Mouse (Mus musculus) kidney, embryonic 16.5 days (tissue): ENCODE measurements at regions not wholly inside any gene's neighbourhood (a gene's known extent, or its start where the extent isn't known, plus 50 kb on each side); places are given as distances from the start of the nearest gene placed in this dataset.

Source experiments
- ATAC-seq: fragments of 200-750 bp; cut with Nextera tagmentation; 2 replicates; pipeline ENCODE4 v1.8.0; 2017; ENCODE audit warnings: moderate TSS enrichment; ENCODE audit not compliant: low FRiP score, low TSS enrichment
- H3K27ac ChIP-seq: fragments of 300-500 bp; sonication (generic); 2 replicates; pipeline ENCODE4 v1.5.1; 2014; ENCODE audit warnings: low read length
- H3K27me3 ChIP-seq: fragments of 300-500 bp; sonication (generic); 2 replicates; pipeline ENCODE4 v1.6.1; 2014; ENCODE audit warnings: low read length, control low read depth, mixed read lengths; ENCODE audit not compliant: insufficient read depth
- H3K36me3 ChIP-seq: fragments of 300-500 bp; sonication (generic); 2 replicates; pipeline ENCODE4 v1.6.1; 2014; ENCODE audit warnings: low read length, control low read depth, mixed read lengths; ENCODE audit not compliant: insufficient read depth
- H3K4me1 ChIP-seq: fragments of 300-500 bp; sonication (generic); 2 replicates; pipeline ENCODE4 v1.6.1; 2014; ENCODE audit warnings: low read length, control low read depth, mixed read lengths; ENCODE audit not compliant: insufficient read depth
- H3K4me2 ChIP-seq: fragments of 300-500 bp; sonication (generic); replicated peaks from 2 replicates; pipeline ENCODE4 v1.6.1; 2014; ENCODE audit warnings: low read depth, low read length
- H3K4me3 ChIP-seq: fragments of 300-500 bp; sonication (generic); 2 replicates; pipeline ENCODE4 v1.5.1; 2014; ENCODE audit warnings: mild to moderate bottlenecking, low read length
- H3K9ac ChIP-seq: fragments of 300-500 bp; sonication (generic); replicated peaks from 2 replicates; pipeline ENCODE4 v1.6.1; 2014; ENCODE audit warnings: low read length
- H3K9me3 ChIP-seq: fragments of 300-500 bp; sonication (generic); 2 replicates; pipeline ENCODE4 v1.6.1; 2016; ENCODE audit warnings: low read length, control low read depth
- WGBS: fragments of 180-500 bp; shearing (Covaris S2); extraction: QIAGEN DNeasy Blood & Tissue Kit; methylation state at CpG from one replicate; pipeline ENCODE4 v1.1.7; 2014; 5-methylcytosine and 5-hydroxymethylcytosine counted together

DNA sequence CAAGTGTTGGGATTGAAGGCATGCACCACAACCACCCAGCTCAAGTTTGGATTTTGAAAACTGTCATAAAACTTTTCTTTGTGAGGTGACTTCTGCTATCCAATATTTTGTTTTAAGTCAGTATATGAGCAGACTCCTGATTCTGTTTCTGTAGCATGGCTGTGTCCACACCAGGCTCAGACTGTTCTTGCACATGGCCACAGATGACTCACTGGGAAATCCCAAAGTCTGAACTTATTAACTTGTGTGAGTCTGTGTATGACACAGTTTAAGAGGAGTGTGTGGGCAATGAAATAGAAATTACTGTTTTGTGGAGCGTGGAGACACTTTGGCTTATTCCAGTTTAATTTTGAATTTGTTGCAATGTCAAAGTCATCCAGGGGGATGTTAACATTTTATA lies 179.3 kb upstream of the Sphkap start:
- no peak overlapping the region for H3K4me2 ChIP-seq
- H3K27me3 ChIP-seq = no peaks in the 10 kb centered on the region
- H3K27ac ChIP-seq = no peak overlapping the region
- H3K4me3 ChIP-seq = no peak overlapping the region
- no peaks in the 10 kb centered on the region for H3K9me3 ChIP-seq
- ATAC-seq = no peak
- no peak overlapping the region for H3K9ac ChIP-seq
- H3K36me3 ChIP-seq = no peaks in the 10 kb centered on the region
- WGBS = 74% methylated on average over 1 of the region's 1 CpGs
- H3K4me1 ChIP-seq = no peaks in the 10 kb centered on the region

DNA sequence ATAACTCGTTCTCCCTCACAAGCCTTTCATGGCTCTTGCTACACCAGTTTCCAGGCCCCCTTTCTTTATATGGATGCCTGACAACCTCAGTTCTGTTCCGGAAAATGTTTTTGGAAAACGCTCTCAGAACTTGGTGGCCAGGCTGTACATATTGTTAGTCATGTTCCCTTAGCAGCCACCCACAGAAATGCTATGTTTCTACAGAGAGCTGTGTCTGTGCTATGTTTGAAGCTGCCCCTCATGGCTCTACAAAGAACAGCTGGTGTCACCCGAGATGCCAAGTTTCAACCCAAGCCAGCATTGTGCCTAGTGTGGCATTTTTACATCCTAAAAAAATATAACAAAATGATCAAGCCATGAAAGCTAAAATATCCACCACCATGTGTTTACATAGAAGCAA lies 175.0 kb upstream of the Sphkap start:
- no peaks in the 10 kb centered on the region for H3K9me3 ChIP-seq
- ATAC-seq = no peak
- H3K27me3 ChIP-seq = no peaks in the 10 kb centered on the region
- WGBS = 89% methylated on average over 4 of the region's 4 CpGs
- no peaks in the 10 kb centered on the region for H3K36me3 ChIP-seq
- no peak overlapping the region for H3K4me2 ChIP-seq
- H3K9ac ChIP-seq = no peak overlapping the region
- no peak overlapping the region for H3K27ac ChIP-seq
- no peak overlapping the region for H3K4me3 ChIP-seq
- no peaks in the 10 kb centered on the region for H3K4me1 ChIP-seq

DNA sequence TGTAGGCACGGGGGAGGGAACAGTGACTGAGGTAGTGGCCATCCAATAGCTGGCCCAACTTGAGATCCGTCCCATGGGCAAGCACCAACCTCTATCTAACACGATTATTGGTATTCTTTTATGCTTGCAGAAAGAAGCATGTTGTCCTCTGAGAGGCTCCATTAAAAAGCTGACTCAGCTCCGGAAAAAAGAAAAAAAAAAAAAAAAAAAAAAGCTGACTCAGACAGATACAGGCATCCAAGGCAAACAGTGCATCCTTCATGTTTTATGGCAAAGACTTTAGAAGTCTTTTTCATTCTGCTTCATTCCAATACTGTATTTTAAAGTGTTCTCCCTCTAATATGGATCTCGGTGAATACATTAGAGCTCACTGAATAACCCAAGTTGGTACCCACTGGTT lies 162.0 kb upstream of the Sphkap start:
- Histone ChIP-seq H3K4me1 (no peaks in the 10 kb centered on the region), H3K9ac (no peak overlapping the region), H3K36me3 (no peaks in the 10 kb centered on the region), H3K4me2 (no peak overlapping the region), H3K4me3 (no peak overlapping the region), H3K27ac (no peak overlapping the region), H3K27me3 (no peaks in the 10 kb centered on the region), H3K9me3 (no peaks in the 10 kb centered on the region)
- WGBS = 87% methylated on average over 5 of the region's 5 CpGs
- no peak for ATAC-seq

DNA sequence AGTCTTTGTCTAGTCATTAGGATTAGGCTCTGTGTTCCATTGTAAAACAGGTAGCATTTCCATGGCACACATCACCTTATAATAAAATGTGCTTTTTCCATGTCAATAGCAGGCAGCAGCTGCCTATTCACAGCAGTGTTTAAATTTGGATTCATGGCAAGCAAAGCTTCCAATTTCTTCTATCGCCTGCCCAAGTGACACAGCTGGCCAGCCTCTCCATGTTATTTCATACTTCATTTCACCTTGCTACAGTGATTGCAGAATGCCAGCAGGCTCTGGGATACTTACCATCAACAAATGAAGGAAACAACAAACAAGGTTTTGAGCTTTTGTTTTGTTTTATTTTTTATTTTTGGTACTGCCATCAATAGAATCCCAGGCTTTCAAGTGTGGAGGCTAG lies 160.7 kb upstream of the Sphkap start:
- no peak overlapping the region for H3K4me2 ChIP-seq
- H3K9me3 ChIP-seq = no peaks in the 10 kb centered on the region
- no peaks in the 10 kb centered on the region for H3K27me3 ChIP-seq
- H3K4me1 ChIP-seq = no peaks in the 10 kb centered on the region
- no peak overlapping the region for H3K27ac ChIP-seq
- H3K9ac ChIP-seq = no peak overlapping the region
- H3K4me3 ChIP-seq = no peak overlapping the region
- WGBS = 94% methylated on average over 1 of the region's 1 CpGs
- H3K36me3 ChIP-seq = no peaks in the 10 kb centered on the region
- ATAC-seq = no peak

DNA sequence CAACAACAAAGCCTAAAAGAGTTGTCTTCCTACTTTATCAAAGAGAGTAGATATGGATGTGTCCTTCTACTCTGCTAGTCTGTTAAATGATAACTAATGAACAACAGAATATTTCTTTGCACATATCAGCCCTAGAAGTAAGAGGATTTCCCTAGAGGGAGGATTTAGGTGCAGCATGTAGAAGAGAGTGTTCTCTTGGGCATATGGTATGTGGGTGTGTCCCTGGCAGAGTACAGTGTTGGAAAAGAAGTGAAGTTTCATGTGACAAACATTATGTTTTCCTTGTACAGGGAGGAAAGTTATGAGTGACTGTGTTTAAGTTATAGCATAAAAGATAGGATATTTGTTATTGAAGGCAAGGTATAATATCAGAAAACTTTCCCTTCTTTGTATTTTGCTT lies 143.6 kb upstream of the Sphkap start:
- H3K27ac ChIP-seq = no peak overlapping the region
- H3K9ac ChIP-seq = no peak overlapping the region
- H3K27me3 ChIP-seq = no peaks in the 10 kb centered on the region
- no peak for ATAC-seq
- no peak overlapping the region for H3K4me2 ChIP-seq
- no peaks in the 10 kb centered on the region for H3K9me3 ChIP-seq
- no peaks in the 10 kb centered on the region for H3K36me3 ChIP-seq
- H3K4me1 ChIP-seq = no peaks in the 10 kb centered on the region
- no peak overlapping the region for H3K4me3 ChIP-seq

DNA sequence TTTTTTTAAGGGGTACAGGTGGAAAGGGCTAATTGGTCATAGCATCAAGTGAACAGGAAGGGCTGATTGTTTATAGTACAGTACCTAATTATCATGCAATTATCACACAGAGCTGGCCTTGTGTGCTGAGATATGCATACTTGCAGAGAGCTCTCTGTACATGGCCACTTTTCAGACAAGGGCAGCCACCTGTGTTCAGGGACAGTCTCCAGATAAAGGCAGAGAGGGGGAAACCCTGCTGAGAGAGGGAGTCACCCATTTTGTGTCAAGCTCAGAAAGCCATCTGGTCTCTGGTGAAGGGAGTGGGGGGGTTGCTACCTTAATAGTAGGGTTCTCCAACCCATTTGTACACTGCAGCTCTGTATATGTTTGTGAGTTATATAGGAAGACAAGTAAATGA lies 127.5 kb upstream of the Sphkap start:
- no peaks in the 10 kb centered on the region for H3K27me3 ChIP-seq
- no peaks in the 10 kb centered on the region for H3K36me3 ChIP-seq
- no peaks in the 10 kb centered on the region for H3K4me1 ChIP-seq
- no peak overlapping the region for H3K4me2 ChIP-seq
- H3K27ac ChIP-seq = no peak overlapping the region
- no peak for ATAC-seq
- H3K9ac ChIP-seq = no peak overlapping the region
- H3K4me3 ChIP-seq = no peak overlapping the region
- H3K9me3 ChIP-seq = no peaks in the 10 kb centered on the region

DNA sequence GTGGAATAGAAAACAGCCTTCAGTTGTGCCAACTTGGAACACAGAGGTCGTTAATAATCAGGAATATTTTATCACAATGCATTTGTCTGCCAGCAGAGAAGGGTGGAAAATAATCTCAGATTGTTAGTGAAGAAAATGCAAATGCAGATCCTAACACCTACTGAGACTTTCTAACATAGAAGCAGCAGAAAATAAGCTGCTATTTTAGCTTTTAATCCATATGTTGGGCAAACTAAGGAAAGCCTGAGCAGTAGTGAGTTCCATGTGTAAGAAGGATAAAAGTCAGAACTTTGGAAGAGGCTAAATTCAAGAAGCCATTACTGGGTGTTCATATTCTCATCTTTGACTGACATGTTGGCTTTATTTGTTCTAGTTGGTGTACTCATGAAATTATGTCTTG lies 119.8 kb upstream of the Sphkap start:
- Histone ChIP-seq H3K27me3 (no peaks in the 10 kb centered on the region), H3K4me2 (no peak overlapping the region), H3K4me3 (no peak overlapping the region), H3K27ac (no peak overlapping the region), H3K36me3 (no peaks in the 10 kb centered on the region), H3K4me1 (no peaks in the 10 kb centered on the region), H3K9me3 (no peaks in the 10 kb centered on the region), H3K9ac (no peak overlapping the region)
- 59% methylated on average over 1 of the region's 1 CpGs for WGBS
- no peak for ATAC-seq

DNA sequence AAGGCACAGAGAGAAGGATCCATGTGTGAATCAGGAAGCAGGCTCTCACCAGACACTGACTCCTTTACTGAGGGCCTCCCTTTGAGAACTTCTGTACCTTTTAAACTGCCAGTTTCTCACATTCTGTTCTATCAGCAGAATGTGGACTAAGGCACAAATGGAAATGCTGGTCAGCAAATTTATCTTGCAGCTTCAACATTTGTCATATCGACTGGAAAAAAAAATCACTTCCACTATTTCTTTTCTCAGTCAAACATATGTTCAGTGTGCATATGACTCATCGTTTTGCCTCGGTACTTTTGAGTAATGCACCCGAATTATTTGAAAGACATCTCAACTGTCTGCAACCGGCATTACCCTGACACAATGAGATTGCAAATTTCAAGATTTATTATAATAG lies 101.4 kb upstream of the Sphkap start:
- no peaks in the 10 kb centered on the region for H3K4me1 ChIP-seq
- H3K4me3 ChIP-seq = no peak overlapping the region
- no peaks in the 10 kb centered on the region for H3K36me3 ChIP-seq
- H3K9me3 ChIP-seq = no peaks in the 10 kb centered on the region
- no peak overlapping the region for H3K27ac ChIP-seq
- H3K9ac ChIP-seq = no peak overlapping the region
- WGBS = 73% methylated on average over 5 of the region's 5 CpGs
- no peaks in the 10 kb centered on the region for H3K27me3 ChIP-seq
- no peak overlapping the region for H3K4me2 ChIP-seq
- ATAC-seq = no peak

DNA sequence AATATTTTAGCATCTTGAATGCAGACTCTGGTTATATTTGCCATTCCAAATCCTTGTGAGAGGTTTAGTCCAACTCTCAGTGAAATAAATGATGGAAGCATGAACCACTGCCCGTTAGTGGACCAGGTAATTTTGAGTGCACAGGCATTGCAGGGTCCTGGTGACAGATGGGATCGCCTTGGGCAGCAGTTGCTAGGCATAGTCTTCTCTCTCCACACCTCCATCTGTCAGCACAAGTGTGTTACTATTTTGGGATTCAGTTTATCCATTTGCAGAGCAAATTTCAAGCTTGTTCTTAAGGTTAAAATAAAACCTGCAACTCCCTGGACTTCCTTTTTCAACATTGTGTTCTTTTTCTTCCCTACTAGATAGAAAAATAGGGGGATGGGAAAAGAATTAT lies 97.4 kb upstream of the Sphkap start:
- no peak overlapping the region for H3K4me2 ChIP-seq
- no peak overlapping the region for H3K27ac ChIP-seq
- no peak for ATAC-seq
- 78% methylated on average over 2 of the region's 2 CpGs for WGBS
- no peaks in the 10 kb centered on the region for H3K27me3 ChIP-seq
- no peaks in the 10 kb centered on the region for H3K36me3 ChIP-seq
- H3K9ac ChIP-seq = no peak overlapping the region
- no peaks in the 10 kb centered on the region for H3K9me3 ChIP-seq
- no peak overlapping the region for H3K4me3 ChIP-seq
- no peaks in the 10 kb centered on the region for H3K4me1 ChIP-seq

DNA sequence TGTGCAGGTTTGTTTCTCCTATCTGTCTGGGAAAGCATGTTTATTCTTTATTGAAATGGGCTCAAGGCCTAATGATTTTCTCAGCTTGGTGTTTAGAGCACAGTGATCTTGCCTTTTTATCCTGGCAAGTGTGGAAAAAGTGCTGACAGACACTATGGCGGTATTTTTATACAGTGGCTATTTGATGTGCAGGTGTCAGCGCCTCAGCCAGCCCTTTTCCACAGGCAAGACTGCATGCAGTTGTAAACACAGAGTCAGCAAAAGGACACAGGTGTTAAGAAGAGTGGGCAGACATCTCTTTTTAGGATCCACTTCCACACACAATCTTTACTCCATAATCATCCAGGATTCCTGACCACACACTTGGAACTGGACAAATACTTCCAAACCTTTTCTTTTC lies 88.9 kb upstream of the Sphkap start:
- WGBS = 82% methylated on average over 2 of the region's 2 CpGs

DNA sequence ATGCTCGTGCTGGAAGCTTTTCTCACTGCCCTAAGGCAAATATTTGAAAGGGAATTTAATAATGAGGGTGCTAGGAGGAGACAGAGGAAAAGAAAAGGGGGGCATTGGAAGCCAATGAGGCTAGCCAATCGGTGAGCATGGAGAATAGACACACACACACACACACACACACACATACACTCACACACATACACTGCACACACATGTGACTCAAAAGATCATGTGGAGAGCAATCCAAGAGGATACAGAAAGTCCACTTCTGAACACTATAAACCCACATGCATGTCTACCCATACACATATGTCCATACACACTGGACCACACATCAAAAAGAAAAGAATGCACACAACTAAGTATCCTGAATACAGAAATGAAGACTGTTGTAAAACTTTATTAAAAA lies 88.4 kb upstream of the Sphkap start:
- no peak for ATAC-seq
- Histone ChIP-seq H3K4me2 (no peak overlapping the region), H3K4me1 (no peaks in the 10 kb centered on the region), H3K36me3 (no peaks in the 10 kb centered on the region), H3K4me3 (no peak overlapping the region), H3K9me3 (no peaks in the 10 kb centered on the region), H3K27me3 (no peaks in the 10 kb centered on the region), H3K27ac (no peak overlapping the region), H3K9ac (no peak overlapping the region)
- WGBS = 61% methylated on average over 2 of the region's 2 CpGs

More for the DNA sequence above, 88.9 kb upstream of the Sphkap start:
- Histone ChIP-seq H3K27ac (no peak overlapping the region), H3K4me3 (no peak overlapping the region), H3K27me3 (no peaks in the 10 kb centered on the region), H3K9ac (no peak overlapping the region), H3K9me3 (no peaks in the 10 kb centered on the region), H3K36me3 (no peaks in the 10 kb centered on the region), H3K4me1 (no peaks in the 10 kb centered on the region), H3K4me2 (no peak overlapping the region)
- ATAC-seq = no peak
